Mouse (Mus musculus): ENCODE measurements around the gene Tmem218. TPM values are rescaled to one million over a fixed set of nuclear protein-coding genes. Genes with fewer than 3 reads are reported as not detected.
A peak's percentile ranks its signal among the peaks of the same experiment; 100 is the strongest.

Gene Tmem218
- polyA plus RNA-seq, 1 experiment from 2014 or later, result 7.5 TPM

DNA sequence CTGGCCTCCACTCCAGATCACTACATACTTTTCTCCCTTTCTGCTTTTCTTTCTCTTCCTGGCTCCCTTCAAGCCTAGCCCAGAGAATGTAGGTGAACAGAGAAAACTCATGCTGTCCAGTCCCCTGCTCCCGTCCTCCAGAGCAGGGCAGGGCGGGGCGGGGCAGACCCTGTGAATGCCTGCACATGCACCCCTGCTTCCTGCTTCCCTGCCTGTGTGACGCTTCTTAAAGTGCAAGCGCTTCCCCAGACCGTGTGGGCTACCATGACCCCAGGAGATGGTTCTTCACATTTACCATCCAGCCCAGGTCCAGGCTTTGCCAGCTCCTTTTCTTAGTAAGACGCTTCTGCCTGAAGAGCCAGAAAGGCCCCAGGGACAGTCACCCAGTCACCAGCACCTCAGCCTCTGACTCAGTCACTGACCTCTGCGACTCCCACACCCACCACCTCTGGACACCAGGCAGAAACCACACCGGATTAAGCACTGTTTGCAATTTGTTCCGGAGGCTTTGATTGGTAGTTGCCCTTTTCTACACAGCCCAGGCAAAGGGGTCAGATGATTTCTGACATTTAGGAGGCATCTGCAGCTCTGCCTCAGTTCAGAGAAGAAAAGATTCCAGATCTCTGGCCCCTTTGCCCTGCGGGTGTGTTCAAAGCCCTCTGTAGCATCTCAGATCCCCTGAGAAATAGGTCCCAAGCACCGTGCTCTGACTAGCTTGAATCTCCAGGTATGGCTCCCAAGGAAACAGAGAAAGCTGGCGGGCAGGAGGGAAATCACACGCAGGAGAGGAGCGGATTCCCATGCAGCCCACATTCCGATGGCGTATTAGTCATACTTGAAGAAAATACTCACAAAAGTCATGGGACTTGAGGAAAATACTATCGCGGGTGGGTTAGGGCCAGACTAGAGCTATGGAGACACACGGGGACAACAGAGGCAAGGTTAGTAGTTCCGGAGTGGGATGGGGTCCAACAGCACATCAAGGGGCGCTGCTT, 24.5 kb downstream of the Tmem218 start:
- Histone ChIP-seq H3K36me3 (no peaks in the 10 kb centered on the region), H3K4me1 (0 out of 2 replicates have a peak, but pooled peaks cover 7% of the 10 kb centered on the region), H3K27me3 (replicated peaks) (no peaks in the 10 kb centered on the region), H3K4me2 (no peak overlapping the region), H3K9ac (no peak overlapping the region), H3K27ac (replicated peaks) (no peak overlapping the region), H3K4me3 (no peak overlapping the region), H3K9me3 (no peaks in the 10 kb centered on the region)
- 64% methylated on average over 22 of the region's 22 CpGs for WGBS
- no peak for ATAC-seq (ENCODE audit: extremely low read depth, insufficient number of reproducible peaks, low FRiP score, low TSS enrichment)

DNA sequence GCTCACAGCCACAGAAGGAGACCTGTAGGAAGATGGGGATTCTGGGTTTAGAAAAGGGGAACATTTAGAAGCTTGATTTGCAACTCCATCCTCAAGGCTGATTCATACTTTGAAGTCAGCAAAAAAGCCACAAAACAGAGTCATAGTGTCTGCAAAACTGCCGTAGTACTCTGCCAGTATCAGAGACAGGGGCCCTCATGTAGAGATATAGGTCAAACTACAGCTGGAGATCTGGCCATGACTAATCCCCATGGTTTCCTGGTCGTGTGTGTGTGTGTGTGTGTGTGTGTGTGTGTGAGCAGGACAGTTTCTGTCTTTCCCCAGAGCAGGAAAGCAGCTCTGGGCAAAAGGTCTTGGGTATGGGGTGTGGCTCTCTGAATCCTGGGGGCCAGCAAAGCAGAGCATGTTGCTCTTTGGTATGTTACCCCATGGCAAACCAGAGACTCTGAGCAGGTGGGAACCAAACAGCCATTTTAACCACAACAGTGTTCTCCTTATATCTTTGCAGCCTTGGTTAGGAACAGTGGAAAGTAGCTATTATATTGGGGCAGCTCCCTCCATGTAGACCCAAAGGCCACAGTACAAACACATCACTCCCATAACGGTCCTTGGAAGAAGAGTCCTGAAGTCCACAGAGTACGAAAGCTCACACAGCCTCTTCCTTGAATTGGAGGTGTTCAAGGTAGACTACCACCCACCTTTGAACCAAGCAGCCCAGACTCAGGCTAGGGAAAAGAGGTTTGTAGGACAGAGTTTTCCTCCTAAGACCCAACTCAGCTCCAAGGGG, 28.1 kb downstream of the Tmem218 start:
- no peaks in the 10 kb centered on the region for H3K27me3 ChIP-seq (replicated peaks)
- no peak for ATAC-seq (ENCODE audit: extremely low read depth, insufficient number of reproducible peaks, low FRiP score, low TSS enrichment)

DNA sequence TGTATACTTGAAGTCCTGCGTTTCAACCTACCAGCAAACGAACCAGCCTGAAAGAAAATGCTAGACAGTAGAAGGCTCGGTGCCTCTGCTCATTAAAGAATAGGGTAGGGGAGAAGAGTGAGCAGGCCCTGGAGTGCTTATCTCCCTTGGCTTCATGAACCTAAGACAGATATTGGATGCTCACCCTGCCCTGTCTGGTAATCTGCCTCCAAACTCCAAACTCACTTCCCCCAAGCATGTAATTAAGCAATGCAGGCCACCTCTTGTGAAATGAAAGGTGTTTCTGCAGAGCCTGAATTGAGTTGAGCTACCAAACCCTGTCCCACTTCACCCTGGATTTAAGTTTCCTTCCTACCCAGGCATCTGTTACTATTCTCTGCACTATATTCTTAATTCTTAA, 34.7 kb downstream of the Tmem218 start:
- no peak for ATAC-seq (ENCODE audit: extremely low read depth, insufficient number of reproducible peaks, low FRiP score, low TSS enrichment)
- H3K36me3 ChIP-seq, result no peaks in the 10 kb centered on the region
- H3K4me3 ChIP-seq, result no peak overlapping the region
- no peaks in the 10 kb centered on the region for H3K27me3 ChIP-seq (replicated peaks)
- WGBS, result 76% methylated on average over 3 of the region's 3 CpGs
- H3K9me3 ChIP-seq, result no peaks in the 10 kb centered on the region
- H3K27ac ChIP-seq (replicated peaks), result no peak overlapping the region
- no peak overlapping the region for H3K9ac ChIP-seq
- 0 out of 2 replicates have a peak, but pooled peaks cover 4% of the 10 kb centered on the region for H3K4me1 ChIP-seq
- no peak overlapping the region for H3K4me2 ChIP-seq

More for the DNA sequence above, 28.1 kb downstream of the Tmem218 start:
- Histone ChIP-seq H3K27ac (replicated peaks) (no peak overlapping the region), H3K4me3 (no peak overlapping the region), H3K4me1 (no peaks in the 10 kb centered on the region), H3K4me2 (no peak overlapping the region), H3K36me3 (no peaks in the 10 kb centered on the region), H3K9me3 (no peaks in the 10 kb centered on the region), H3K9ac (no peak overlapping the region)
- WGBS, result 55% methylated on average over 4 of the region's 4 CpGs

DNA sequence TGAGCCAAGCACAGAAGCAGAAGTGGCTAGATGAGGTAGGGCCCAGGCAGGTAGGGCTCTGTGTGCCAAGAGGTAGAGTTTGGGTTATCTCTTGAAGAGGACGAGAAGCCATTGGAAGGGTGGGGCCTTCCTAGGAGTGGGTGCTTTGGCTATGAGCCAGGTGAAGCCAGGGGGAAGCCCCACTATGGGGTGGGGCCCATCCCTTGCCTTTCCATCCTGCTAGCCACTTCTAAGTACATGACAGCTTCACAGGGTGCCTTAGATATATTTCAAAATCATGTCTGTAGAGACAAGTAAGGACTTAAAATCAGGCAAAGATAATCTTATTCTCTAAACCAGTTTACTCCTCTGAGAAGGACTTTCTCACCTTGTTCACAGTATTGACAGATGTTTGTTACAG, 36.6 kb downstream of the Tmem218 start:
- H3K36me3 ChIP-seq, result no peaks in the 10 kb centered on the region
- no peak overlapping the region for H3K9ac ChIP-seq
- no peak overlapping the region for H3K4me3 ChIP-seq
- peaks cover 17% of the 10 kb centered on the region for H3K4me1 ChIP-seq
- 55% methylated on average over 1 of the region's 1 CpGs for WGBS
- H3K27ac ChIP-seq (replicated peaks), result no peak overlapping the region
- H3K4me2 ChIP-seq, result no peak overlapping the region
- ATAC-seq (ENCODE audit: extremely low read depth, insufficient number of reproducible peaks, low FRiP score, low TSS enrichment), result no peak
- no peaks in the 10 kb centered on the region for H3K27me3 ChIP-seq (replicated peaks)
- no peaks in the 10 kb centered on the region for H3K9me3 ChIP-seq

DNA sequence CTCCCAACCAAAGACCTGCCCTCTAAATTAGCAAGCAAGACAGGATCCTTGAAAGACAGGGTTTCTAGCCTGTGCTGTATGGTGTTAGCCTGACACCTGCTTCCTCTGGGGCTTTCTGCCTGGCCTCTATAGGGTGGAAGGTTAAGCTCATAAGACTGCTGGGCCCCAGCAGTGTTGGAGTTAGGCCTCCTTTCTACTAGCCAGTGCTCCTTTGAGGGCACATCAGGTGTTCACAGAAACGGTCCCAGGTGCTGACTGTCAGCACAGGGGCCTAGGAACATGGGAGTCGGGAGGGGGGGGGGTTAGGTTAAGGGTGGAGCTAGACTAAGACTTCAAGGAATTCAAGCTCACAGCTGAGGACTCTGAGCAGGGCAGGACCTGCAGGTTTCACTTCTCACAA, 37.4 kb downstream of the Tmem218 start:
- Histone ChIP-seq H3K4me1 (peaks cover 20% of the 10 kb centered on the region), H3K9me3 (no peaks in the 10 kb centered on the region), H3K36me3 (no peaks in the 10 kb centered on the region), H3K27me3 (replicated peaks) (no peaks in the 10 kb centered on the region), H3K9ac (no peak overlapping the region), H3K27ac (replicated peaks) (no peak overlapping the region), H3K4me3 (no peak overlapping the region), H3K4me2 (no peak overlapping the region)
- 56% methylated on average over 2 of the region's 2 CpGs for WGBS
- ATAC-seq (ENCODE audit: extremely low read depth, insufficient number of reproducible peaks, low FRiP score, low TSS enrichment), result no peak

DNA sequence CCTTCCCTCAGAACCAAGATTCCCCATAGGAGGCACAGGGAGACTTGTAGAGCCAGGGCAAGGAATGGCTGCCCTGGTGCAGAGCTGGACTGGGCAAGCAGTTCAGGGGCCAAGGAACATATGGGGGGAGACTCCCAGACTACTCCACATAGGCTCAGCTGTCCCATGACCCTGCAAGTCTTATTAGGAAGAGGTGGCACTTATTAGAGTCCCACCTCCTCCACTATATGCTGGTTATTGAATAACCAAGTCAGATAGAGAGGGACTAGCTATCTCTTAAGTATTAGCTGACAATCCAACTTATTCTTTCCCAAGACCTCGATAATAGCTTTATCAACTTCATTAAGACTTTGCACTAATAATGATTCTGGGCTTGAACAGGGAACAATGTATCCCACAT, 37.8 kb downstream of the Tmem218 start:
- no peak for ATAC-seq (ENCODE audit: extremely low read depth, insufficient number of reproducible peaks, low FRiP score, low TSS enrichment)
- H3K27ac ChIP-seq (replicated peaks), result no peak overlapping the region
- H3K36me3 ChIP-seq, result no peaks in the 10 kb centered on the region
- H3K4me1 ChIP-seq, result peaks cover 20% of the 10 kb centered on the region
- no peak overlapping the region for H3K4me3 ChIP-seq
- no peaks in the 10 kb centered on the region for H3K27me3 ChIP-seq (replicated peaks)
- H3K9me3 ChIP-seq, result no peaks in the 10 kb centered on the region
- H3K9ac ChIP-seq, result no peak overlapping the region
- WGBS, result 85% methylated on average over 1 of the region's 1 CpGs
- H3K4me2 ChIP-seq, result no peak overlapping the region

DNA sequence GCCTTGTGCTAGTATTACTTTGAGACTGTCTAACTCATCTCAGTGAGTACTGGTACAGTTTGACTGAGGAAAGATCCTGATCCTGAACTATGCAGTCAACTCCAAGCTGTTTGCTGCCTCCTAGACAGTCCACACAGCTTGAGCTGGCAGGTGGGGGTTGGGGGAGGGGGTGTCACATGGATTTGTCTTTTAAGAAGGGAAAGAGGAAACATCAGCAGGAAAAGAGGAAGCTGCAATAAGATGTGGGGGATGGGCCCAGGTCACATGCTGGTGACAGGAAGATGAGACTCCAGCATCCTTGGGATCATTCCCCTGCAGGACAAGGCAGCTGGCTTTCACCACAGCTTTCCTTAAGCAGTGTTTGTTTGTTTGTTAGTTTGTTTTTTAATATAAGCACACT, 39.4 kb downstream of the Tmem218 start:
- H3K4me2 ChIP-seq, result no peak overlapping the region
- no peak overlapping the region for H3K4me3 ChIP-seq
- peaks cover 20% of the 10 kb centered on the region for H3K4me1 ChIP-seq
- H3K27me3 ChIP-seq (replicated peaks), result no peaks in the 10 kb centered on the region
- H3K36me3 ChIP-seq, result no peaks in the 10 kb centered on the region
- no peak for ATAC-seq (ENCODE audit: extremely low read depth, insufficient number of reproducible peaks, low FRiP score, low TSS enrichment)
- no peak overlapping the region for H3K27ac ChIP-seq (replicated peaks)
- no peaks in the 10 kb centered on the region for H3K9me3 ChIP-seq
- no peak overlapping the region for H3K9ac ChIP-seq

DNA sequence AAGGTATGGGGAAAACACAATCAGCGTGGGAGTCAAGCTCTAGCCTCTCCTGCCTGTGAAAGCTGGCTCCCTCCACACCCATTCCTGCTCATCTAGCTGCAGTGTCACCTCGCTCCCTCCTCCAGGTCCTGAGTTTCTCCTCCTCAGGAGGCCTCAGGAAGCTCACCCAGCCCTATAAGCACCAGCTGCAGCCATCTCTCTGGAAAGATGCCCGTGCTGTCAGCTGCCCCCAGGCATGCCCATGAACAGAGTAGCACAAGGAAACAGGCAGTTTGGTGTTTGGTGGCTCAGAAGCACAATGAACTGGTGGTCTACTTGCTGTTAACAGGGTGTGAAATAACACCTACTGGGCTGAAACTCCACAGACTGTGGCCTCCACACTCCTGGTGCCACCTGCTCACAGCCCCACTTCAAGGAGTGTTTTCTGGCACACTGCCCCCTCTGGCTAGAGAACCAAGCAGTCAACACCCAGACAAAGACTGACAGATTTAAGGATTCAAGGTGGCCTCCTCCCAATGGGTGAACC, 40.4 kb downstream of the Tmem218 start:
- Histone ChIP-seq H3K4me1 (peaks cover 20% of the 10 kb centered on the region), H3K4me3 (no peak overlapping the region), H3K9ac (no peak overlapping the region), H3K9me3 (no peaks in the 10 kb centered on the region), H3K4me2 (no peak overlapping the region), H3K27ac (replicated peaks) (no peak overlapping the region), H3K36me3 (no peaks in the 10 kb centered on the region), H3K27me3 (replicated peaks) (no peaks in the 10 kb centered on the region)
- ATAC-seq (ENCODE audit: extremely low read depth, insufficient number of reproducible peaks, low FRiP score, low TSS enrichment), result no peak
- WGBS, result 49% methylated on average over 3 of the region's 3 CpGs

DNA sequence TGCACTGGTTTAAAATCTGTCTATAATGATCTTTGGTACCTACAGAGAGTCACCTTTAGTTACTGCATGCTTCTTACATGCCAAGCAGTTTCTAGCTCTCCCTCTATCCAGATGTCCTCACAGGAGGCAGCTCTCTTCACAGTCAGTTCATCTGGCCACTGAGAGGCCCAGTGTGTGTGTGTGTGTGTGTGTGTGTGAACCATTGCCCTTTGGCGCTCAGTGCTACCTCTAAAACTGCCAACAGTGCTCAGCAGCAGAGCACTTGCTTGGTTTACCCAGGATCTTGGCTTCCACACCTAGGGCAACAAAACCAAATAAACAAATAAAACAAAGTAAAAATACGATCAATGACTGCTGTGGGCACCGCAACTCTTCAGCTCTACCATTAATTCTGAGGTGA, 42.0 kb downstream of the Tmem218 start:
- no peaks in the 10 kb centered on the region for H3K36me3 ChIP-seq
- WGBS, result 82% methylated on average over 3 of the region's 3 CpGs
- peaks cover 26% of the 10 kb centered on the region for H3K4me1 ChIP-seq
- no peak overlapping the region for H3K4me3 ChIP-seq
- no peaks in the 10 kb centered on the region for H3K9me3 ChIP-seq
- H3K27ac ChIP-seq (replicated peaks), result no peak overlapping the region
- H3K4me2 ChIP-seq, result no peak overlapping the region
- H3K9ac ChIP-seq, result no peak overlapping the region
- no peaks in the 10 kb centered on the region for H3K27me3 ChIP-seq (replicated peaks)
- no peak for ATAC-seq (ENCODE audit: extremely low read depth, insufficient number of reproducible peaks, low FRiP score, low TSS enrichment)

DNA sequence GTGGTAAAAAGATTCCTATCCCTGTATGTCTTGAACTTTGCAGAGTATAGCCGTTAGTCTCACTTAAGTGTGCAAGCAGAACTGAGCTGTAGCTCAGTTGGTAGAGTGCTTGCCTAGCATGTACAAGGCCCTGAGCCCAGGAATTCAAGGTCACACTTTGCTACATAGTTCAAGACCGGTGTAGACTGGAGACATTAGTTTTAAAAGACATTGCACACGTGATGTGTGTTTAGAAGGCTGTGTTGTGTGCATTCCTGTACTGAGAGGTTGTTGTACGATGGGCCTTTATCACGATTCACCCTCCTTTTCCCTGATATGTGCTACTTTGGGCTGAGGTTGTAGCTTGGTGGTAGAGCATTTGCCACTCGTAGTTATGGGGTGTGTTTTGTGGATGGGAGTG, 42.6 kb downstream of the Tmem218 start:
- H3K9me3 ChIP-seq, result no peaks in the 10 kb centered on the region
- H3K27ac ChIP-seq (replicated peaks), result no peak overlapping the region
- H3K36me3 ChIP-seq, result no peaks in the 10 kb centered on the region
- H3K4me2 ChIP-seq, result no peak overlapping the region
- ATAC-seq (ENCODE audit: extremely low read depth, insufficient number of reproducible peaks, low FRiP score, low TSS enrichment), result no peak
- no peak overlapping the region for H3K4me3 ChIP-seq
- H3K4me1 ChIP-seq, result peaks cover 30% of the 10 kb centered on the region
- H3K9ac ChIP-seq, result no peak overlapping the region
- H3K27me3 ChIP-seq (replicated peaks), result no peaks in the 10 kb centered on the region
- 76% methylated on average over 6 of the region's 6 CpGs for WGBS

DNA sequence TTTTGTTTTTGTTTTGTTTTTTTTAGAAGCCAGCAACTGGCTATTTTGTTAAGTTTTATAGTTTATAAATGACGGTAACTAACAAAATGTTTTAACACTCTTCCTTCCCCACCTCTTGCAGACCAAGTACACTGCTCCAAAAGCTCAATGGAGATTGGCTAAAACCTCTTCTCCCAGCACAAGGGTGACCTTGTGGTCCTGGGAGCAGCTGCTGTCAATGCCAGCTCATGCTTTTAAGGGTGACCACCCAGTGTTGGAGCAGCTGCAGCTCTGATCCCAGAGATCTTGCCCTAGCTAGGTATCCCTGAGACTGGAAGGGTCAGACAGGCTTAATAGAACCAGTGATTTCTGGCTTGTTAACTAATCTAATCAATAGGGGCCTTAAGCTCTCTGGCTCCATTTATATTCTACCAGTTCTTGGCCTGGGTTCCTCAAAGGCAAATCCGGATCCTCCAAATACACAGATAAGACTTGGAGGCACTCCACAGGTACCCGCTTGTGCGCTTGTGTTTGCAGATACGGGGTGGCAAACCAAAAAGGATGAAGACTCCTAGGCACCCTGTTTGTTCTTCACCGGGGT, 46.6 kb downstream of the Tmem218 start:
- peak overlapping the region; percentile 78 for H3K9ac ChIP-seq
- H3K4me2 ChIP-seq, result peak overlapping the region; percentile 85
- H3K36me3 ChIP-seq, result no peaks in the 10 kb centered on the region
- no peaks in the 10 kb centered on the region for H3K9me3 ChIP-seq
- peak overlapping the region; percentile 60 for H3K4me3 ChIP-seq
- H3K4me1 ChIP-seq, result peaks cover 18% of the 10 kb centered on the region
- no peaks in the 10 kb centered on the region for H3K27me3 ChIP-seq (replicated peaks)
- no peak for ATAC-seq (ENCODE audit: extremely low read depth, insufficient number of reproducible peaks, low FRiP score, low TSS enrichment)
- H3K27ac ChIP-seq (replicated peaks), result no peak overlapping the region
- 13% methylated on average over 6 of the region's 6 CpGs for WGBS
